Mouse (Mus musculus): ENCODE results near the gene Dpp6.

GRCm38 (mm10) chr5:27048167-27048566, 231.2 kb downstream of the Dpp6 start:
- TF ChIP-seq CTCF (IDR thresholded peaks at IDR 0.05; ENCODE audit: low read depth): peak; percentile 44
- no peak for TF ChIP-seq EP300 (optimal IDR thresholded peaks at IDR 0.05)
